Mouse (Mus musculus) heart, postnatal 14 days (tissue): ENCODE results near the gene Tnfrsf21. TPM values are rescaled to one million over a fixed set of nuclear protein-coding genes. Genes with fewer than 3 reads are reported as not detected.

Experiments
- DNase-seq, 2 experiments: peaks; one replicate each; pipeline ENCODE4 v3.0.0; 2021 to 2022
- intact Hi-C: fragments of 180-260 bp; cut with DNase I; formaldehyde crosslinking; loops from one replicate; pipeline ENCODE4 v1.15.1; 2025
- total RNA-seq, 2 experiments: library from RNA; stranded (reverse); gene quantifications; 2 replicates each; pipeline ENCODE4 v1.2.3; 2021

Tnfrsf21 gene
- total RNA-seq, 2 experiments from 2014 or later, result 17.6 to 18.6 TPM

DNA sequence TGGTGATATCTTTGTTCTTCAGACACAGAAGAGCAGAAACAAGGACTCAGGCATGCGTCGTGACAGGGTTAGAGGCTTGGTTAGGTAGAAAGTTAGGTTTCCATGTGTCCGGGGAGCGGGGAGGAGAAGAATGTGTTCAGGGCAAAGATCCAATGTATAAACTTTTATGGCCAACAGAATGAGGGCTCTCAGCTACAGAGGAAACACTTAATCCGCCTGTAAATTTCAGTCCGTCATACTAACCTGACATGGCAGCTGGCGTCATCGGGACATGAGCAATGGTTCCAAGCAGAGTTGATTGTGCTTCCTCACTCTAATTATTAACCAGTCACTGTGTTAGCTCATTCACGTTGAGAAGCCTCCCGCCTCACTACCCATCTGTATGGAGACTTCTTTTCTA lies 100.4 kb downstream of the Tnfrsf21 start:
- DNase-seq, result no peak
- intact Hi-C loops, result no loop called here

DNA sequence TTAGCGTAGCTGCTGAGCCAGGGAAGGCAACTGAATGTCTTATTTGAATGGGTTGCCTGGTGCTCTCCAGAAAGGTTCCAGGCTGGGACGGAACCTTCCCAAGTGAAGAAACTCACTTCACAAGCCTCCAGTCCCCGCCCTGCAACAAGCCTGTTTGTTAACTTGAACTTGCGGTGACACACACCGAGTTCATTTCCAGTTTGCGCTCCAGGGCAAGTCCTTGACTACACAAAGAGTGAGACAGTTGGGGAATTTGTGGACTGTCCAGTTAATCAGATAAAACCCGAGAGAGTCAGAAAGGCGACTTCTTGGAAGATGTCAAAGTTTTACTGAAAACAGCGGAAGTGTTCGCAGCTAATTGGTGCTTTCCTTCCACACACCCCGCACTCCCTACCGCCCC lies 103.1 kb downstream of the Tnfrsf21 start:
- DNase-seq, result no peak
- intact Hi-C loops, result no loop called here

DNA sequence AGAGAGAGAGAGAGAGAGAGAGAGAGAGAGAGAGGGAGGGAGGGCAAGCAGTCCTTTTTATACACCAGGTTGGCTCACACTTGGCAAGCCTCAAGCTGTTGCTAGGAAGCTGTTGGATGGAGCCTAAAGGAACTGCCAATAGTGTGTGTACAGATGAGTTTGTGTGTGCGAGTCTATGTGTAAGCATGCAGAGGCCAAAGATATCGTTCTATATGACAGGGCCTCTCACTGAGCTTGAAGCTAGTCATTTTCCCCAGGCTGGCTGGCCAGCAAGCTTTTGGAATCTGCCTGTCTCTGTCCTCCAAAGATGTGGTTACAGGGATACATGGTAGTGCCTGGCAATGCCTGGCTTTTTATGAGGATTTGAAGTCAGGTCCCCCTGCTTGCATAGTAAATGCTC lies 104.7 kb downstream of the Tnfrsf21 start:
- DNase-seq, result no peak
- intact Hi-C loops, result no loop called here

DNA sequence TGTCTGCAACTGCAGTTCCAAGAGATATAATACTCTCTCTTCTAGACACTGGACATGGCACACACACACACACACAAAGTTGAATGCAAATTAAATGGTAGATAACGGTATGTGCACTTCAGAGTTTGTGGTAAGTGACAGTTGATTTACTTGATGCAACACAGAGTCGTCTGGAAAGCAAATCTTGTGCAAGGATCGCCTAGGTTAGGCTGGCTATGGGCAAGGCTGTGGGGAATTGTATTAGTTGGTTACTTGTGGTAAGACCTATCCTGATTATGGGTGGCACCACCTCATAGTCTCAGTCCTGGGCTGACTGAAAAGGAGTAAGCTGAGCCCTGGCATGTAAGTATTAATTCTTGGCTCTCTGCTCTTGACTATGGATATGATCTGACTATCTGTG lies 112.0 kb downstream of the Tnfrsf21 start:
- DNase-seq, result no peak
- intact Hi-C loops, result no loop called here

DNA sequence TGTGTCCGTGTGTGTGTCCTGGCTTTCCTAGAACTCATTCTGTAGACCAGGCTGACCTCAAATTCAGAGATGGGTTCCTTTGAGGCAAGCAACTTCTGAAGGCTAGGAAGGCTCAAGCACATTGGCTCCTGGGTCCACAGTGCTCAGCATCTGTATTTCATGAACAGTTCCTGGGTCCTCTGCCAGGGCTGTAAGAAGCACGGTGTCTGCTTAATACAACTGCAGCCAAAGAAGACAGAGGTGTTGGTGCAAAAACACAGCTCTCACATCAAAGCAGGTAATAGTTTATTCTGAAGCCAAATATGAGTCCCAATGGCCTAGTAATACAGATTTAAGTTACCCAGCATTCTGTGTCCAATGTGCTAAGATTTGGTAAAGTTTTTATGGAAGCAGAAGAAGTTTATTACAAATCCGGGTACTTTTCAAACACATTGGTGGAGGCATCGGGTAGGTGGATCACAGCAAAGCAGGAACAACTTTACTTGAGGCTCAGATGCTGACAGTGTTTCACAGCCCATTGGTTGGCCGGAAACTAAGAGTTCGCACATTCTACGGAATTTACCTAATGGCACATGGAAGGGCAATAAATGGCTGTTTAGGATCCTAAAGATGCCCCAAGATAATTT lies 112.7 kb downstream of the Tnfrsf21 start:
- intact Hi-C loops, result no loop called here
- no peak for DNase-seq

DNA sequence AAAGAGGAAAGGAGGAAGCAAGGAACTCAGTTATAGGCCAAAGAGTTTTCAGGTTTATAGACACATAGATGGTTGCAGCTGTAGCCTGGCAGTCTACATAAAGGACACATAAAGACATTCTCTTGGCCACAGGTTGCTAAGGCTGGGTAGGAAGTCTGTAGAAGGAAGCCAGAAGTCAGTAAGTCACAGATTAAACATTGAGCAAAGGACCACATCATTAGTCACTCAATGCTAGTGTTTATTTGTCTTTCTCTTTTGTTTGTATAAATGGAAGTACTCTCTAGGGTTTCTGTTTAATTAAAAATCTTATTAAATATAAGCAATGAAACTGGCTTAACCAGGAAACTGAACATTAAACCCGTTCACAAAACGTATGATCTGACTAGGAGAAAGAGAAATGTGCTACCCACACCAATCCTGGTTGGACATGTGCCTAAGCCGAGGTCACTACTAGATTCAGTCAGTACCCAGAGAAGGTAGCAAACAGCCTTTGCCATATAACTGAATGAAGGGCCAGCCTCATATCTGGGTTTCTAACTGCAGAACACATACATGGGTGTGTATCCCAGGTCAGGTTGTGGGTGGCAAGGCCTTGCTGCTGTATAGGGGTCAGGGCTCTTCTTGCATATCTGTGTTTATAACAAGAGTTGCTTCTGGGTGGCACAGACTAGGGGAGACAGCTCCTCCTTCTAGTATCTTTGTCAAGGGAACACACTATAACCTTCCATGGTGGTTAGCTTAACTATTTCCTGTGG lies 113.9 kb downstream of the Tnfrsf21 start:
- intact Hi-C loops, result no loop called here
- DNase-seq, result no peak

DNA sequence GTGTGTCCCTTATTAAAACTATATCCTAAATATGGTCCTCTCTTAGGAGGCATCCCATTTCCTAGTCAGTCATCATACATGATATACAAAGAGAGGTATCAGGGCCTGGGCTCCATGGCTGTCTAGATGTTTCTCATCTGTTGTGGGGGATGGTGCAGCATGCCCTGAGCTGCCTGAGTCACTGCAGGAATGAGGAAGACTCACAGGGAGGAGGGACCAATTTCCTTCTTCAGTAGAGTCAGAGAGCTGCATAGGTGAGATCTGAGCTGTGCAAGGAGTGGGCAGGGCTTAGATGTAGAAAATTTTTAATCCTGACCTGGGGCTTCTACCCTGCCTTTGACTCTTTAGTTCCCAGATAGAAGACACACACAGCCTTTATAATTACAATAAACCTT lies 114.5 kb downstream of the Tnfrsf21 start:
- intact Hi-C loops, result no loop called here
- no peak for DNase-seq

DNA sequence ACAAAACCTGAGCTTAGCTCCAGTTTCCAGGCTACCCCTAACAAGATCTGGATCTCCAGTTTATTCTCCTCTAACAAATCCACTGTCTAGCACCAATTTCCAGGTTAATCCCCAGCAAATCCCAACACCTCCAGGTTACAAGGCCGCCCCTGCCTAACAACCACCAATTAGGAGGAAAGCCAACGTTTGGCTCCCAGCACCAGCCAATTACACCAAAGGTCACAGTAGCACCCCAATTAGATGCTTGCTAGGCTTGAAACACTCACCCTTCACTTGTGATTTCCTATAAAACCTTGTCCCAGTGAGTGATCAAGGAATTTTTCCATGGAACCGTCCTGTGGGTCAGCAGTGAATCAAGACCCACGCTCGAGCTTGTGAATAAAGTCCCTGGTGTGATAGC lies 116.1 kb downstream of the Tnfrsf21 start:
- intact Hi-C loops, result no loop called here
- no peak for DNase-seq

DNA sequence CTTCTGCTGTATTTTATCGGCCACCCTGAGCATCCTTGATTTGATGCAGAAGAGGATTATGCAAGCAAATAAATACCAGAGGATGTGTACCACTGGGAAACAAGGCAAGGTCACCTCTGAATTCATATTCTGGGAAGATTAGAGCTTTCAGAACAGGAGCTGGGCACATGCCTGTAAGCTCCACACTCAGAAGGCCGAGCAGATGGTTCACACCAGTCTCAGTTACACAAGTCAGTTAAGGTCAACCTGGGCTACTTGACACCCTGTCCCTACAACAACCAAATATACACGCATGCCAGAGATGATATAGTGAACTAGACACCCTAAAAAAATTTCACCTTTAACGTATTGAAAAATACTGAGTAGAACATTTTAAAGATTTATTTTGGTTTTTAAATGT lies 116.8 kb downstream of the Tnfrsf21 start:
- intact Hi-C loops, result no loop called here
- DNase-seq, result no peak

DNA sequence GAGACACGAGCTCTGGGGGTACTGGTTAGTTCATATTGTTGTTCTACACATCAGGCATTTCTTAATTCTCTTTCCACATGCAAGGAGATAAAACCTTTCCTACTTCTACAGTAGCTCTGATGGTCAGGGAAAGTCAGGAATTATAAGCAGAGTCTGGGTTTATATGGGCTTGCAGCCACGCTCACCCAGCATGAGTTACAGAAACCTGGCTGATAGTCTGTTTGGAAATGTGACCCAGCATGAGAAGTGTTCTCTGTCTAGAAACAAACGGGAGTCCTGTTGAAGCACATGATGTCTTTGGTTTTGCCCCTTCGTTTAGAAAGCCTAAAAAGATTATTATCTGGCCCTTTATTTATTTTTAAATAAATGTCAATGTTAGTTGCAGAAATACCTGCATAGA lies 118.6 kb downstream of the Tnfrsf21 start:
- intact Hi-C loops, result no loop called here

DNA sequence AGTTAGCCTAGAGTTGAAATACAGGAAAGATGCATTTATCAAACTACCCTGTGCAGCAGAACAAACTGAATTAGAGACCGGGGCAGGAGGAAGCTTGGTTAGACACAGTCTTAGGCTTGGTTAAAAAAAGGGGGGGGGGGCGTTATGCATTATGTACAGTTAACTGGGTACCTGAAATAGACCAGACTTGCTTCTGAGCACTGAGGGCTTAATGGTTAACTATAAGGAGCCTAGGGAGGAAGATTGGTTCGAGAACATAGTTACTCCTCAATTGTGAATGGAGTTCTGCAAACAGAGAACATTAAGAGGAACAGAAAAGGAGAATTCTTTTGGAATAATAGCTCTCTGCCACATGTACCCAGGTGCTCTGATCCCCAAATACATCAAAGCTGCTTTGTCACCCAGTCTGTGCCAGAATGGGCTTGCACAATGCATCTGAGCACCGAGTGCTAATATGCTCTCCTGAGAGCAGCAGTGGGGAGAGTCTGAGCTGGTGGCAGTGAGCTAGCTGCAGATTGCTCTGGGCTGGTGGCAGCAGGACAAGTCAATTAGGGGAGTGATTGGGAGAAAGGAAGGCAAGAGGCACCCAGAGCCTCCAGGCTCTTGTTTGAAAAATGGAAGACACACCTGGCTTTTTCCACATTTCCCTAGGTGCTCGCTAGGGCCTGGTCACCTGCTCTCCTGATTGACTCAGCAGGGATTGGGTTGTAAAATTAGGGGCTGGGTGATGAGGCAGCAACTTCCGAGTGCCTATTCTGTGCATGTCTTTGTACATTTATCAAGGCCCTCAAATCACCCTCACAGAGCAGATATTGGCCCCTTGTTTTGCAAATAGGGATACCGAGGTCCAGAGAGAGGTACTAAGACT lies 119.3 kb downstream of the Tnfrsf21 start:
- intact Hi-C loops, result no loop called here
- no peak for DNase-seq

More for the DNA sequence above, 118.6 kb downstream of the Tnfrsf21 start:
- no peak for DNase-seq

DNA sequence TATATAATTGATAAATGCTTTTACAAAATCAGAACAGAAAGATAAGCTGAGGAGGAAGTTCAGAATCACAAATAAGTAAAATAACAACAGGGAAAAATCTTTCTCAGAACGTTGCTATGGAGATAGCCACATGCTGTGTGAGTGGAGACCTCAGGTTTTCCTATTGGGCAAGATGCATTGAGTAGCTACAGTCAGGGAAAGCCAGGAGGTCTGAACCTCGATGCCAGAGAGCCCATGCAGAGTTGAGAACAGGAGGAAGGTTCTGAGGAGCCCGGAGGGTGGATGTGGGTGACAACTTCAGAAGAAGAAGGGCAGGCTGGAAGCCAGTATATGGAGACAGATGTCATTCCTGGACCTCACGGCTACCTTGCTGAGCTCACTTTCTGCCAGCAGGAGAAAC lies 120.4 kb downstream of the Tnfrsf21 start:
- intact Hi-C loops, result no loop called here
- no peak for DNase-seq

DNA sequence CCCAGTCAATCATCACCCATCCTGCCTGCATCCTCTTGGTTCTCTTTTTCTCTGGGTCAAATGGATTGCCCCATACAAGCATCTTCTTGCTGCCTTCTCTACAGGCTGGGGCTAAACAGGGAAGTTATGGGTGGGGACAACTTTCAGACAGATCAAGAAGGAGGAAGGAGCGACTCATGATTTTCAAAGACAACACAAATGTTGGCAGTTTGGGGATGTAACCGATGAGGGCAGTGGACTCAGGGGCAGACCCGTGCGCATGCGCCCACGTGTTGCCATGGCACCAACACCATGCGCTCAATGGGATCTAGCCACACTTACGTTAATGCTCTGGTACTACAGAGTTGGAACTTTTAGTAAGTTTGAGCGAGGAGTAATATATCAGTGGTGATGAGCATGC lies 121.5 kb downstream of the Tnfrsf21 start:
- peak; percentile 30 to 37 for DNase-seq
- intact Hi-C loops, result no loop called here

DNA sequence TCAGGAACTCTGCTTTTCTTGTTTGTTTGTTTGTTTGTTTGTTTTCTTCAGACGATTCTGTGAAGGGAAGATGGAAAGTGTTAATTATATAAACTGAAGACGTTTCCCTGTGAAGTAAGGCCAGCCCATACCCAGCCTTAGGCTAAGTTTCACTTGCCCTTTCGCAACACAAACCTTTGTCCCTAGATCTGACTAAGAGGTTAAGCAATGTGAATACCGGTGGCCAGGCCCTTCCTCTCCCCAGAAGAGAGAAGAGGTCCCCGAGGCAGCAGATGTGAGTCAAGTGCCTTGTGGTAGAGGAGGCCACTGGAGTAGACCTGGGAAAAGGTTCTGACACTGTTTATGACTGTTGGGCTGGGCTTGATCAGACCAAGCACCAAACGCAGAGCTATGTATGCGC lies 122.0 kb downstream of the Tnfrsf21 start:
- no peak for DNase-seq
- intact Hi-C loops, result no loop called here

Other genes with a start within 250 kb of the Tnfrsf21 start
- 10 to 100 TPM; 30.7 to 32.7 TPM for gene Cd2ap, start 139.9 kb upstream of the Tnfrsf21 start, total RNA-seq